Mouse (Mus musculus) hindbrain, embryonic 16.5 days (tissue): ENCODE measurements around the gene Camta1. TPM values are rescaled to one million over a fixed set of nuclear protein-coding genes. Genes with fewer than 3 reads are reported as not detected.

Experiments
- ATAC-seq: fragments of 200-750 bp; cut with Nextera tagmentation; 2 replicates; pipeline ENCODE4 v1.8.0; 2017; ENCODE audit warnings: moderate TSS enrichment, moderate library complexity
- H3K27ac ChIP-seq: fragments of 300-500 bp; sonication (generic); 2 replicates; pipeline ENCODE4 v1.5.1; 2014; ENCODE audit warnings: low read depth, mild to moderate bottlenecking, control low read depth, low read length, moderate library complexity
- H3K27me3 ChIP-seq: fragments of 300-500 bp; sonication (generic); replicated peaks from 2 replicates; pipeline ENCODE4 v1.6.1; 2014; ENCODE audit warnings: low read length; ENCODE audit not compliant: control insufficient read depth, insufficient read depth
- H3K36me3 ChIP-seq: fragments of 300-500 bp; sonication (generic); 2 replicates; pipeline ENCODE4 v1.6.1; 2014; ENCODE audit warnings: mild to moderate bottlenecking, low read length, moderate library complexity, mixed read lengths; ENCODE audit not compliant: control insufficient read depth, insufficient read depth
- H3K4me1 ChIP-seq: fragments of 300-500 bp; sonication (generic); 2 replicates; pipeline ENCODE4 v1.6.1; 2014; ENCODE audit warnings: low read depth, low read length; ENCODE audit not compliant: control insufficient read depth, insufficient read depth
- H3K4me2 ChIP-seq: fragments of 300-500 bp; sonication (generic); 2 replicates; pipeline ENCODE4 v1.6.1; 2014; ENCODE audit warnings: mild to moderate bottlenecking, low read length, control low read depth, moderate library complexity
- H3K4me3 ChIP-seq: fragments of 300-500 bp; sonication (generic); 2 replicates; pipeline ENCODE4 v1.5.1; 2014; ENCODE audit warnings: mild to moderate bottlenecking, low read length, control low read depth, moderate library complexity
- H3K9ac ChIP-seq: fragments of 300-500 bp; sonication (generic); 2 replicates; pipeline ENCODE4 v1.6.1; 2014; ENCODE audit warnings: low read depth, mild to moderate bottlenecking, control low read depth, low read length, moderate library complexity
- H3K9me3 ChIP-seq: fragments of 300-500 bp; sonication (generic); 2 replicates; pipeline ENCODE4 v1.6.1; 2014; ENCODE audit warnings: mild to moderate bottlenecking, low read length, moderate library complexity; ENCODE audit not compliant: control insufficient read depth
- WGBS: fragments of 180-500 bp; shearing (Covaris S2); extraction: QIAGEN DNeasy Blood & Tissue Kit; methylation state at CpG from one replicate; pipeline ENCODE4 v1.1.7; 2014; 5-methylcytosine and 5-hydroxymethylcytosine counted together
- polyA plus RNA-seq: library from polyadenylated mRNA; unstranded; fragments of >200 nt; fragmentation: Nextera tagmentation; extraction: Ambion mirVana; gene quantifications from 2 replicates; pipeline ENCODE4 v1.2.1, GENCODE M21; 2015

The Camta1 gene
- polyA plus RNA-seq, 1 experiment from 2014 or later: 153 TPM

DNA sequence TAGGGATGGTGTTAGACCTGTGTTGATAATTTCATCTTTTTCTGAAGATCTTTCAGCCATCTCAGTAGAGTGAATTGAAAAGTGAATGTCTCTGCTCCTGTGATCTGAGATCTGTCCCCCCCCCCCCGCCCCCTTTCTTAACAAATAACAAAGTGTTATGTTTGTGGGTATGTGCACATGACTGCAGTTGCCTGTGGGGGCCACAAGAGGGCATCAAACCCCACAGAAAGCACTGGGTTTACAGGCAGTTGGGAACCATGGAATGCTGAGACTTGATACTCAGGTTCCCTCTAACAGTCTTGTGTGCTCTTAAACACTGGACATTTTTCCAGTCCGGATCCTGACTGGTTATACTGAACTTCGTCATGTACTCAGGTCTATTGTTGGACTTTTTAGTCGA lies 350.6 kb downstream of the Camta1 start:
- Histone ChIP-seq H3K4me3 (no peak overlapping the region), H3K27me3 (no peaks in the 10 kb centered on the region), H3K4me1 (no peaks in the 10 kb centered on the region), H3K4me2 (no peak overlapping the region), H3K36me3 (no peaks in the 10 kb centered on the region), H3K27ac (no peak overlapping the region), H3K9me3 (no peaks in the 10 kb centered on the region), H3K9ac (no peak overlapping the region)
- no peak for ATAC-seq
- WGBS: 87% methylated on average over 4 of the region's 4 CpGs

DNA sequence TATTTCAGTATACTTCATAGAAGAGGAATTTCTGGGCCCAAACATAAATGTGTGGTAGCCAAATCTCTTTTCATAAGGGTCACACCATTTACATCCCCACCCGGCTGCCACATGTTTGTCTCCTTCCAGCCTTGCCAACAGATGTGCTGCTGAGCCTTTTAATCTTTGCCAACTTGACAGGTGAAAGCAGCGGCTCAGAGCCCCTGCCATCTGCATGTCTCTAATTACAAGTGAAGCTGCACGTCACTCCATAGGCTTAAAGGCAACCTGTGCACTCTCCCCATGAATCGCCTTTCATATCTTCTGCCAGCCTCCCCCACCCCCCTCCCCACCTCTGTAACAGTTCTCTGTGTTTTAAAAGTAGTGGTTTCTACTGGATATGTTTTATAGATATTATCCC lies 351.3 kb downstream of the Camta1 start:
- no peaks in the 10 kb centered on the region for H3K27me3 ChIP-seq
- H3K4me3 ChIP-seq: no peak overlapping the region
- H3K4me1 ChIP-seq: no peaks in the 10 kb centered on the region
- no peak for ATAC-seq
- H3K36me3 ChIP-seq: no peaks in the 10 kb centered on the region
- no peak overlapping the region for H3K4me2 ChIP-seq
- H3K9me3 ChIP-seq: no peaks in the 10 kb centered on the region
- 45% methylated on average over 4 of the region's 4 CpGs for WGBS
- H3K27ac ChIP-seq: no peak overlapping the region
- H3K9ac ChIP-seq: no peak overlapping the region

DNA sequence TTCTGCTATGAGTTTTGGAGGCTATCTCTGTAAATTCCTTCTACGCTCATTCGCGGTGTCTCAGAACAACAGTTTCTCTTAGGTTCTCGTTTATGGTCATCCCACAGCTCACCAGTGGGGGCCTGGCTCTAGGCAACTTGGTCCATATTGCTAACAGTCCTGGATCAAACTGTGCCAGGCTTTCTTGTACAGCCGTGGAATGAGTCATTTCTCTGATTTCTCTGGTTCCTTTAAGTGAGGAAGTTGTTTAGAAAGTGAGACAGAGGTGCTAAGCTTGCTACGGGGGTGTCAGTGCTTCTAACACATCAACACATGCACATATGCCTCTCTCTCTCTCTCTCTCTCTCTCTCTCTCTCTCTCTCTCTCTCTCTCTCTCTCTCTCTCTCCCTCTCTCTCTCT lies 355.0 kb downstream of the Camta1 start:
- H3K9me3 ChIP-seq: no peaks in the 10 kb centered on the region; the same call in 1 of the 2 replicates
- no peak for ATAC-seq
- H3K27me3 ChIP-seq: no peaks in the 10 kb centered on the region
- H3K4me1 ChIP-seq: no peaks in the 10 kb centered on the region
- H3K4me3 ChIP-seq: no peak overlapping the region
- WGBS: 88% methylated on average over 6 of the region's 6 CpGs
- no peaks in the 10 kb centered on the region for H3K36me3 ChIP-seq
- no peak overlapping the region for H3K9ac ChIP-seq
- H3K27ac ChIP-seq: no peak overlapping the region
- H3K4me2 ChIP-seq: no peak overlapping the region

DNA sequence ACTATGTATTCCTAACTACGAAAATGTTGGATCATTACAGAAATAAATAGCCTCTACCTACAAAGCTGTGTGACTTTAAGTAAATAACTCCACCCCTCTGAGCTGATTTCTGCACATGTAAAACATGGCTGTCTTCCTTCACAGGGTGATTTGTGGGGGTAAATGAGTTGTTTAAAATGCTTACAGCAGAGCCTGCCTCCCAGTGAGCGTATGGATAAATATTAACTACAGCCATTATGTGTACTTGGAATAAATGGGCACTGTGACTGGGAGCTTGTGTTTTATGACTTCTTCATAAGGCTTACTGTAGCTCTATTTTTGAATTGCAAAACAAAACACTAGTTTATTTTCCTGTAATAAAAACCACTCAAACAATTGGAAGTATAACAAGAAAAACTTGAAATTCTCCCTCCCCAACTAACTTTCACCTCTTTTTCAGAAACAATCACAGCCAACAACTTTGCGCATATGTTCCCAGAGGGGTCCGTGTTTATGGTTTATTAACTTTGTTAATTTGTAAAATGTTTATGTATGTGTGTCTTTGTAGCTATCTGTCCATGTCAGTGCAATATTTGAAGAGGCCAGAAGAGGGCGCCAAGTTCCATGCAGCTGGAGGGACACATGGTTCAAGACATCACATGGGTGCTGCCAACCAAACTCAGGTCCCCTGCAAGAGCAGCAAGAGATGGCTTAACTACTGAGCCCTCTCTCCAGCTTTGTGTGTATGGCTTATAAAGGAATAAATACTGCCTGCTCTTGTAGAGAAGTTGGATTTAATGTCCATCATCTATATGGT lies 363.0 kb downstream of the Camta1 start:
- Histone ChIP-seq H3K9me3 (no peaks in the 10 kb centered on the region; the same call in 1 of the 2 replicates), H3K4me2 (no peak overlapping the region), H3K27ac (no peak overlapping the region), H3K9ac (no peak overlapping the region), H3K4me1 (no peaks in the 10 kb centered on the region), H3K27me3 (no peaks in the 10 kb centered on the region), H3K36me3 (no peaks in the 10 kb centered on the region), H3K4me3 (no peak overlapping the region)
- ATAC-seq: no peak
- 84% methylated on average over 5 of the region's 5 CpGs for WGBS

DNA sequence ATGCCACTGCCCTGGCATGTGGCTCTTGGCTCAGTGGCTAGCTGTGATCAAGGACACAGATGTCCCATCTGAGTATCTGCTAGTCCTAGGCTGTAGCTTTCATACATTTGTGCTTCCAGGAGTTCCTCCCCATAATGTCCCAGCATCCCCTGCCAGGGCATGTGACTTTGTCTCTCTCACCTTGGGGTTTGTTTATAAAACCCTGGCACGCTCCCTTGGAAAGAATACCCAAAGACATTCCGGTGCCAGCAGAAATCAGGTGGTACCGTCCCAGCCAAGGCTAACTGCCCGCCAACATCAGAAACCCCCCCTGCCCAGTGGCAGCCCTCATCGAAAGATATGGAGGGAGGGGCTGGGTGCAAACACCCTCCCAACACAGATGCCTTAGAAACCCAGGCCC lies 365.1 kb downstream of the Camta1 start:
- no peaks in the 10 kb centered on the region for H3K36me3 ChIP-seq
- H3K4me3 ChIP-seq: no peak overlapping the region
- no peak overlapping the region for H3K4me2 ChIP-seq
- no peaks in the 10 kb centered on the region for H3K27me3 ChIP-seq
- no peak overlapping the region for H3K27ac ChIP-seq
- 90% methylated on average over 5 of the region's 5 CpGs for WGBS
- ATAC-seq: no peak
- no peaks in the 10 kb centered on the region for H3K9me3 ChIP-seq
- no peak overlapping the region for H3K9ac ChIP-seq
- no peaks in the 10 kb centered on the region for H3K4me1 ChIP-seq

DNA sequence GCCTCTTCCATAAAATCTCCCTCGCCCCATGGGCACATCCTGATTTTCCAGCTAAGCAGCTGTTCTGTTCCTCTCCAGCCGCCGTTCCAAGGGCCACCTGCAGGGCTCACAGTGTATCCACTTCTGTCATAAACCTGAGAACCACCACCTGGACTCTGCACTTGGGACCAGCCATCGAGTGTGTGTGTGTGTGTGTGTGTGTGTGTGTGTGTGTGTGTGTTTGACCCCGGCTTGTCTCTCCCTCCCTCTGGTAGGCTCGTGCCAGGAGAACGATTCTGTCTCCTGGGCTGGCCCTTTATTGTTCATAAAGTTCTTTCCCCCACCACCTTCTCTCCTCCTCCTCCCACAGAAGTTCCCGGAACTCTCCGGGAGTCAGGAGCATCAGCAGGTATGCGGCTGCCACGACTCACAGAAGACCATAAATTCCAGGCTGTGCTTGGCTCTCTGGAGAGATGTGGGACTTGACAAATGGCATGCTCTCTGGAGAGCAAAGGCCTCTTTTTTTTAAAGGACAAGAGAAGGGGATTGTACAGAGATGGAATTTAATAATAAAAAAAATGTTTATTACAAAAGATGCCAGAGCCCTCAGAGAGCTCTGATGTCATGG lies 366.3 kb downstream of the Camta1 start:
- no peak overlapping the region for H3K27ac ChIP-seq
- WGBS: 59% methylated on average over 10 of the region's 11 CpGs
- ATAC-seq: no peak
- H3K36me3 ChIP-seq: no peaks in the 10 kb centered on the region
- H3K9ac ChIP-seq: no peak overlapping the region
- H3K4me1 ChIP-seq: no peaks in the 10 kb centered on the region
- H3K9me3 ChIP-seq: no peaks in the 10 kb centered on the region
- H3K4me3 ChIP-seq: no peak overlapping the region
- H3K27me3 ChIP-seq: no peaks in the 10 kb centered on the region
- H3K4me2 ChIP-seq: no peak overlapping the region

DNA sequence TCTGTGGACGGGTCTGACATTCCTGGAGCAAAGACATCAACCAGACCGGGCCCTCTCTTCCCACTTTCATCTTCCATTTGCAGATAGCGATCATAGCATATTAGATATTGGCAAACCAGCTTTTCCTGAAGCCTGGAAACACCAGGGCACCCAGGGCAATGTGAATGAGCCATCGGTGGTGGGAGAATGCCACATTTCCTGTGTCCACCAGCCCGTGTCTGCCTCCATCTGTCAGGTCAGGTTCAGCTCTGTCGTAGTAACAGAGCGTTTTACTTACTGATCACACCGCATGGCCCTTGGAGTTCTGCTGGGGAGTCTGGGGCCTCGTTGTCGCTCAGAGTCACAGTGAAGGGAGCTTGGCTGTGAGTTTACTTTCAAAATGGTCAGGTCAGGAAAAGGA lies 368.9 kb downstream of the Camta1 start:
- H3K4me2 ChIP-seq: no peak overlapping the region
- no peaks in the 10 kb centered on the region for H3K27me3 ChIP-seq
- H3K27ac ChIP-seq: no peak overlapping the region
- no peaks in the 10 kb centered on the region for H3K9me3 ChIP-seq
- 70% methylated on average over 10 of the region's 10 CpGs for whole genome bisulfite sequencing
- H3K4me3 ChIP-seq: no peak overlapping the region
- H3K4me1 ChIP-seq: no peaks in the 10 kb centered on the region
- H3K36me3 ChIP-seq: no peaks in the 10 kb centered on the region
- ATAC-seq: no peak
- no peak overlapping the region for H3K9ac ChIP-seq

DNA sequence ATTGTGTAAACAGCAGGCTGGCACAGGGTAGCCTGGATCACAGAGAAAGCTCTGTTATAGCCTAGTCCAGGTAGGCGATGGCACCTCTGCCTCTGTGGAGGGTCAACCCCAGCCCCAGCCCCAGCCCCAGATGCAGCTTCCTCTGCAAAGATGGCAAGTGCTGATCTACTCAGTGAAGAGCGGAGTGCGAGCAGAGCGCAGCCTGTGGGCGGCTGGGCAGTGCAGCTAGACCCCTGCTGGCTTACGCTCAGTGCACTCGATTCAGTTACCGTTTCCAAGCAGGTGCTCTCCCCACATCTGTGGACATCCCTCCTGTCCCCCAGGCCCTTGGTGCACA lies 377.7 kb downstream of the Camta1 start:
- no peak overlapping the region for H3K4me3 ChIP-seq
- H3K4me1 ChIP-seq: peaks cover 6% of the 10 kb centered on the region; the same call in 1 of the 2 replicates
- 0 out of 2 replicates have a peak, but pooled peaks cover 2% of the 10 kb centered on the region for H3K27me3 ChIP-seq
- no peaks in the 10 kb centered on the region for H3K36me3 ChIP-seq
- no peak overlapping the region for H3K4me2 ChIP-seq
- 55% methylated on average over 8 of the region's 8 CpGs for WGBS
- no peak overlapping the region for H3K27ac ChIP-seq
- no peak overlapping the region for H3K9ac ChIP-seq
- peak; percentile 50; the same call in 1 of the 2 replicates for ATAC-seq
- H3K9me3 ChIP-seq: no peaks in the 10 kb centered on the region

DNA sequence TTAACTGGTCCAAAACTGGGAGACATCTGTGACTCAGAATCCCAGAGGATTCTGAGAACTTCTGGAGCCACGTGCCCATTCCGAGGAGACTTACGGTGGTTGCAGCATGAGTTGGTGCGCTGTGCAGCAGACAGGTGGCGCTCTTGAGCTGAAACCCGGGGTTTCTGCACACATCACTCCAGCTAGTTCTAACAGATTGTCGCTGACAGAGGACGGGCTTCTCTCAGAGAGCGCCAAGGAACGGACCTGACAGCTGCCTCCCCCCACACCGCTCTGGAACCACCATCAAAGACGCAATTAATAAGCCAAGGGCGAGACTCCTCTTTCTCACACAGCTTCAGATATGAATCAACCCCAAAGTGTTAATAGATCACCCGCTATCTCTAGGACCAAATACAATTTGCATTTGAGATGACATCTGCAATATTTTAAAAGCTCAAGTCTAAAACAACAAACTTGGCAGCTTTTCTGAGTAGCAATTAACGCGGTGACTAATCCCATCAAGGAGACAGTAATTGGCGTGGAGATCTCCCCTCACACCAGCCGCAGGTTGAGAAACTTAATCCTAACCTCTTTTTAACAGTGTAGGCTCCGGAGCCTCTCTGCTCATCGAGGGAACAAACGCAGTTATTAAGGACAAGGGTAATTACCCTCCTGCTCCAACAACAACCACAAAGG lies 378.2 kb downstream of the Camta1 start:
- Histone ChIP-seq H3K4me1 (peaks cover 6% of the 10 kb centered on the region; the same call in 1 of the 2 replicates), H3K27me3 (0 out of 2 replicates have a peak, but pooled peaks cover 2% of the 10 kb centered on the region), H3K27ac (no peak overlapping the region), H3K4me2 (peak overlapping the region; percentile 22; the same call in 1 of the 2 replicates), H3K9me3 (no peaks in the 10 kb centered on the region), H3K36me3 (no peaks in the 10 kb centered on the region), H3K4me3 (no peak overlapping the region), H3K9ac (no peak overlapping the region)
- 11% methylated on average over 21 of the region's 21 CpGs for WGBS
- ATAC-seq: peak; percentile 75
